Comparison of ENCODE assay signal across 22 mouse cellular contexts in genomic region chr10:40058062-40058785, GRCm38 (mm10). TPM values are rescaled to one million over a fixed set of nuclear protein-coding genes. Genes with fewer than 3 reads are reported as not detected.
DNase-seq lines count a peak whose midpoint lies in the region; ATAC-seq and TF ChIP-seq lines count a peak whose summit lies in the region.
"Had no signal": no experiment of that assay in that cellular context is flagged by ENCODE, and none has a peak within 500 bp of the region (broad histone marks: within the 10 kb centered on the region; RNA-seq: fewer than 3 reads in every experiment).

No protein-coding gene starts in this region.

- peak overlapping the region; percentile 82 for H3K27ac ChIP-seq in gastrocnemius, adult 2 months
- peak overlapping the region; percentile 87 for H3K27ac ChIP-seq in brown adipose tissue, adult 24 weeks (replicated peaks; ENCODE audit: low read depth, low read length)
- H3K27ac ChIP-seq: embryonic facial prominence, embryonic 13.5 days; heart, adult 2 months; hindbrain, embryonic 13.5 days; liver, embryonic 12.5 days; stomach, postnatal 0 days had no signal

- no peak overlapping the region for H3K4me3 ChIP-seq in gastrocnemius, adult 2 months
- H3K4me3 ChIP-seq in brown adipose tissue, adult 24 weeks (ENCODE audit: insufficient read depth, low read depth, low read length) = no peak overlapping the region
- H3K4me3 ChIP-seq: embryonic facial prominence, embryonic 13.5 days; heart, adult 2 months; hindbrain, embryonic 13.5 days; liver, embryonic 12.5 days had no signal

- no peak for TF ChIP-seq CTCF in gastrocnemius, adult 2 months (IDR thresholded peaks at IDR 0.05)

- no peak for ATAC-seq in CD4-positive, CD25-positive, alpha-beta regulatory T cell, adult 4 months
- ATAC-seq: liver, embryonic 12.5 days had no signal

- H3K4me1 ChIP-seq in brown adipose tissue, adult 24 weeks (ENCODE audit: control insufficient read depth, insufficient read depth, insufficient read length, low read length) = peaks cover 7% of the 10 kb centered on the region; the same call in 1 of the 2 replicates
- H3K4me1 ChIP-seq: embryonic facial prominence, embryonic 13.5 days; hindbrain, embryonic 13.5 days had no signal

- DNase-seq in gastrocnemius, adult 2 months = peak; percentile 70
- DNase-seq in gastrocnemius, postnatal 36 days = no peak
- DNase-seq in kidney, adult 8-10 months = peak; percentile 44 to 65
- peak; percentile 40 to 62 for DNase-seq in kidney, postnatal 4 days
- DNase-seq in thymus, postnatal 10 days (ENCODE audit: low spot score in 2 of 2) = no peak
- no peak for DNase-seq in right cerebral cortex, postnatal 25 days
- DNase-seq: cerebellum, adult 11 months; heart, adult 2 months; heart, postnatal 10 days; layer of hippocampus, postnatal 36 days; left cerebral cortex, postnatal 4 days; lung, postnatal 14 days; retina, postnatal 1 day had no signal

- intact Hi-C loops in gastrocnemius, adult 2 months (cut with DNase I) = loop anchor here (5.0 kb wide), 1 partner anchor 134 kb away; no protein-coding TSS in a partner anchor
- intact Hi-C loops in gastrocnemius, postnatal 36 days (cut with DNase I) = loop anchor here (5.0 kb wide), 1 partner anchor 134 kb away; no protein-coding TSS in a partner anchor

RNA-seq across cellular contexts. Expression of gene Mfsd4b1, which starts 33.2 kb away (rescaled TPM):
- 1 to 10 TPM; 2.6 to 3.5 TPM for total RNA-seq in gastrocnemius, adult 2 months (2021)
- 1 to 10 TPM; 2.4 to 2.5 TPM for total RNA-seq in gastrocnemius, postnatal 36 days (2021)
- polyA plus RNA-seq in brown adipose tissue, adult 24 weeks (2012; ENCODE audit: insufficient read depth, insufficient read length, missing spikeins) = 8.1 and 9.7 TPM in 2 replicates
- polyA plus RNA-seq in CD4-positive, CD25-positive, alpha-beta regulatory T cell, adult 4 months (2017; shearing (Covaris generic)) = not detected
- total RNA-seq: neutrophil, adult 5-6 weeks had no signal
- polyA plus RNA-seq: C2C12; embryonic facial prominence, embryonic 13.5 days; large intestine, adult 2 months had no signal

Comparison
In these comparisons a context has a peak if more than half of its experiments do, and no peak if none do; other contexts are left out.
1. DNase-seq: peak in gastrocnemius, adult 2 months (single experiment), kidney, adult 8-10 months (2 of 2) and kidney, postnatal 4 days (2 of 2); none in gastrocnemius, postnatal 36 days (0 of 2), thymus, postnatal 10 days (0 of 2) and right cerebral cortex, postnatal 25 days (single experiment).